Mouse (Mus musculus) forebrain, embryonic 15.5 days (tissue): Measurements from ENCODE around the gene Ccdc30. TPM values are rescaled to one million over a fixed set of nuclear protein-coding genes. Genes with fewer than 3 reads are reported as not detected.
"Not testable (repeated sequence)": the region's sequence is repeated elsewhere in the genome, so short reads cannot be mapped to it uniquely, and the experiment has no call there.

Experiments used
- ATAC-seq: fragments of 200-750 bp; cut with Nextera tagmentation; replicated peaks from 2 replicates; pipeline ENCODE4 v1.8.0; 2017; ENCODE audit warnings: mild to moderate bottlenecking, moderate TSS enrichment, moderate library complexity
- H3K27ac ChIP-seq: fragments of 300-500 bp; sonication (generic); replicated peaks from 2 replicates; pipeline ENCODE4 v1.5.1; 2015; ENCODE audit warnings: mild to moderate bottlenecking, inconsistent platforms
- H3K27me3 ChIP-seq: fragments of 300-500 bp; sonication (generic); 2 replicates; pipeline ENCODE4 v1.6.1; 2015; ENCODE audit warnings: inconsistent platforms
- H3K36me3 ChIP-seq: fragments of 300-500 bp; sonication (generic); 2 replicates; pipeline ENCODE4 v1.6.1; 2015; ENCODE audit warnings: mild to moderate bottlenecking, inconsistent platforms
- H3K4me1 ChIP-seq: fragments of 300-500 bp; sonication (generic); 2 replicates; pipeline ENCODE4 v1.6.1; 2015; ENCODE audit warnings: inconsistent platforms
- H3K4me2 ChIP-seq: fragments of 300-500 bp; sonication (generic); replicated peaks from 2 replicates; pipeline ENCODE4 v1.6.1; 2015; ENCODE audit warnings: mild to moderate bottlenecking, inconsistent platforms
- H3K4me3 ChIP-seq: fragments of 300-500 bp; sonication (generic); 2 replicates; pipeline ENCODE4 v1.5.1; 2015; ENCODE audit warnings: mild to moderate bottlenecking, inconsistent platforms
- H3K9ac ChIP-seq: fragments of 300-500 bp; sonication (generic); replicated peaks from 2 replicates; pipeline ENCODE4 v1.6.1; 2015; ENCODE audit warnings: mild to moderate bottlenecking, inconsistent platforms
- H3K9me3 ChIP-seq: fragments of 300-500 bp; sonication (generic); 2 replicates; pipeline ENCODE4 v1.6.1; 2016; ENCODE audit warnings: inconsistent platforms
- WGBS: fragments of 180-500 bp; shearing (Covaris S2); methylation state at CpG from one replicate; pipeline ENCODE4 v1.1.7; 2015; ENCODE audit warnings: mixed read lengths; 5-methylcytosine and 5-hydroxymethylcytosine counted together
- polyA plus RNA-seq: library from polyadenylated mRNA; unstranded; fragments of >200 nt; fragmentation: Nextera tagmentation; extraction: Ambion mirVana; gene quantifications from 2 replicates; pipeline ENCODE4 v1.2.1, GENCODE M21; 2015

Gene Ccdc30
- polyA plus RNA-seq, 1 experiment from 2014 or later = 13.0 TPM

- Histone ChIP-seq H3K4me2 (peak overlapping the region; percentile 48), H3K9ac (peak overlapping the region; percentile 85), H3K36me3 (peaks cover 7% of the 10 kb centered on the region), H3K9me3 (no peaks in the 10 kb centered on the region), H3K4me1 (peaks cover 32% of the 10 kb centered on the region), H3K4me3 (peak overlapping the region; percentile 70), H3K27ac (peak overlapping the region; percentile 96), H3K27me3 (no peaks in the 10 kb centered on the region)
- no peak for ATAC-seq
- 4% methylated on average over 6 of the region's 6 CpGs for WGBS
Observed at GRCm38 (mm10) chr4:119295134-119295453, 120.2 kb downstream of the Ccdc30 start.

DNA sequence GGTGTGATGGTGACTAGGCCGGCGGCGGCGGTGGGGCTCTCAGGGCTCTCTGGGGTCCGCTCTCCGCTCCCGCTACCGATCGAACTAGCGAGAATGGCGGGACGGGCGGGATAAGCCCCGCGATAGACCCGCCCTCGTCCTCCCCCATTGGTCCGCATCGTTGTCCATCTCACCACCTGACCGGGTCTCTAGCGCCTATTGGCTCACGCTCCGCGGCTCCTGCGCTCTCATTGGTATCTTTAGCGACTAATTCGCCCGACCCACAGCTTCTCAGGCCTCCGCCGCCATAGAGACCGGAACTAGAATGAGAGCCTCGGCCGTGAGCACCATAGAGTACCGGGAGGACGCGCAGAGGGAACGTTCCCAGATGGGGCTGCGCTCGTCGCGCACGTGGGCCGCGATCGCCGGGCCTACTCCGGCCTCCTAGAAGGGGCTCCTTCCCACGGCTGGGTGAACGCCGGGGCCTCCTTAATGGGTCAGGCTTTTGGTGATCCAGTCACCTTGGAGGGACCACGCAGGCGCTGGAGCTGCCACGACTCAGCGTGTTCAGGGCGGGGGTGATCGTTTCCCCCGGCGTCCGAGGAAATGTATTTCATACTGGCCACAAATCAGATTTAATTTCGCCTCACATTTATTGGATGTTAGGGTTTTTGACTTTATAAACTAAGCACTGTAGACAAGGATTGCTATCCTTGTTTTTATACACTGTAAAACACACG is 120.7 kb downstream of the Ccdc30 start, which contains the start of gene Ybx1:
Gene Ybx1, minus strand, starts transcription at position 190 of the 719 bp plus-strand sequence.
- peak within 1 kb of the TSS; percentile 96 for H3K27ac ChIP-seq
- peaks cover 7% of the 10 kb centered on the region for H3K36me3 ChIP-seq
- WGBS = 0% methylated on average over 58 of the region's 61 CpGs
- H3K4me3 ChIP-seq = peak within 1 kb of the TSS; percentile 70
- H3K27me3 ChIP-seq = no peaks in the 10 kb centered on the region
- peaks cover 37% of the 10 kb centered on the region for H3K4me1 ChIP-seq
- peak within 1 kb of the TSS; percentile 68 for H3K4me2 ChIP-seq
- H3K9ac ChIP-seq = peak within 1 kb of the TSS; percentile 90
- H3K9me3 ChIP-seq = no peaks in the 10 kb centered on the region
- peak; percentile 100 for ATAC-seq

- Histone ChIP-seq H3K4me2 (peak overlapping the region; percentile 68), H3K4me1 (peaks cover 40% of the 10 kb centered on the region), H3K36me3 (peaks cover 10% of the 10 kb centered on the region), H3K9me3 (no peaks in the 10 kb centered on the region), H3K4me3 (peak overlapping the region; percentile 70), H3K27me3 (no peaks in the 10 kb centered on the region), H3K9ac (peak overlapping the region; percentile 90), H3K27ac (peak overlapping the region; percentile 89)
- WGBS = under 1% methylated on average over 59 of the region's 80 CpGs
- ATAC-seq = peak; percentile 20
Observed at GRCm38 (mm10) chr4:119293574-119294258, 121.6 kb downstream of the Ccdc30 start.

DNA sequence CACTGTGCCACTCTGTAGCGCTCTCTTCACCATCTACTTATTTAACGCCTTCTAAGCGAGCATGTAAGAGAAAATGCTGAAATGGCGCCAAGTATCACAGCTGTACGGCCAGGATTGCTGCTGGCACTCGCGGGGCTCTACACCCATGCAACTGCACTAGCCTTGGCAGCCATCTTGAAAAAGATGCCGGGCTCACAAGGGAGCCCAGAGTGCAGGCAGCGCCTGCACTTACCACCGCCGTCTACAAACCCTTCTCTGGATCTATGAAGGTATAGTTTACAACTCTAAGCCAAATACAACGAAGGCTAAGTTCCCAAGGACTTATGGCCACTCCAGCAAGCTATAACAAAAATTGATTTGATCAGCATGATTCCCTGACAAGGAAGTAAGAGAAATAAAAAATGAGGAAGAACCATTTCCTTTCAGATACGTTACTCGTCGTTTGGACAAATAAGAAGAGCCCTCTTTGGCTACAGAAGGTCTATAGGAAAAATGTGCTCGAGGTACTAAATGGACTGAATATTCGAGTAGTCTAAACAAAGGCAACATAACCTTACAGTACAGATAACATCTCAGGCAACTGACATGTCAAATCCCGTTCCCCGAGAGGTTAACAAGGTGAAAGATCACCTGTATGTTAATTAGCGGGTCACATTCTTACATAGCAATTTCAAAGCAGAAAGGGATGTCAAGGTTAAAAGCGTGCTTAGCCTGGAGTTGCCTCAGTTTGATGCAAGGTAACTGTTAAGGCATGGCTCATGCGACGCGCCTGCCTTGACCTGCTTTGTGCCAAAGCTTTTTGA is 122.3 kb downstream of the Ccdc30 start:
- Histone ChIP-seq H3K9ac (peak overlapping the region; percentile 90), H3K36me3 (peaks cover 13% of the 10 kb centered on the region), H3K27me3 (no peaks in the 10 kb centered on the region), H3K4me3 (peak overlapping the region; percentile 70), H3K27ac (peak overlapping the region; percentile 89), H3K4me2 (peak overlapping the region; percentile 68), H3K4me1 (peaks cover 44% of the 10 kb centered on the region), H3K9me3 (no peaks in the 10 kb centered on the region)
- under 1% methylated on average over 24 of the region's 24 CpGs for WGBS
- 0 out of 2 replicates have a peak, but pooled peaks have one; percentile 17 for ATAC-seq

DNA sequence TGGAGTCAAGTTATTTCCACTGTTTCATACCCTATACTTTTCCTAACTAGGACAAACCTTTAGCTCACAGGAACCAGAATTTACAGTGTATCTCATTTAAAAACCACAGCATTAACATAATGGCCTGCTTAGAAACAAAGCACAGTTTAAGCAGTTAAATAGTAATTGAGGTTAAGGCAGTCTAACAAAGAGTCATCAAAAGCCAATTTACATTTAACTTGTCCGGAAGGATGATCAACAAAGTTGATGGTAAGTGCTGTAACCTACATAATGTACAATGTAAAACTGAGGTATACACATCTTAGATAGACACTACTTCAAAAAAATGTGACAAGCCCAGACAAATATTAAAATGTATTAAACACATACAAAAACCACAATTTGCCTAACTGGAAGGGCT is 123.4 kb downstream of the Ccdc30 start:
- ATAC-seq = no peak
- Histone ChIP-seq H3K9ac (peak overlapping the region; percentile 90), H3K4me3 (peak overlapping the region; percentile 70), H3K27me3 (no peaks in the 10 kb centered on the region), H3K9me3 (no peaks in the 10 kb centered on the region), H3K4me1 (peaks cover 53% of the 10 kb centered on the region), H3K36me3 (peaks cover 16% of the 10 kb centered on the region), H3K27ac (no peak overlapping the region), H3K4me2 (peak overlapping the region; percentile 68)
- WGBS = 63% methylated on average over 1 of the region's 1 CpGs

DNA sequence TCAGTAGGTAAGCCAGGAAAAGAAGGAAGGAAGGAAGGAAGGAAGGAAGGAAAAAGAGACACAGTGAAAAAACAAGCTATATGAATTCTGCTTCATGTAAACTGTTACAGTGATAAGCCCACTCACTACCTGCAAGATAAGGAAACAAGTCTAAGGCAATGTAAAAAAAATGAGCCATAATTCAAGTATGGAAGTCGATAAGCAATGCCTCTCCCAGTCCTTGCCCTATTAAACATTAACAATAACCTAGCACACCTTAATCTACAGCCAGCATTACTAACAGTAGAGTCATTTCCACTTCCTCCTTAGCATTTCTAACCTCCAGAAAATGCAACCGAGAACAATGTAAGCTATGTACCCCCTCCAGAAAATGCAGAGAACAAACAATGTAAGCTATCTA is 130.0 kb downstream of the Ccdc30 start:
- H3K4me2 ChIP-seq = no peak overlapping the region
- H3K9me3 ChIP-seq = no peaks in the 10 kb centered on the region
- ATAC-seq = no peak
- peaks cover 25% of the 10 kb centered on the region for H3K4me1 ChIP-seq
- no peaks in the 10 kb centered on the region for H3K27me3 ChIP-seq
- no peak overlapping the region for H3K9ac ChIP-seq
- no peak overlapping the region for H3K27ac ChIP-seq
- 85% methylated on average over 2 of the region's 2 CpGs for WGBS
- H3K4me3 ChIP-seq = no peak overlapping the region
- H3K36me3 ChIP-seq = peaks cover 57% of the 10 kb centered on the region

DNA sequence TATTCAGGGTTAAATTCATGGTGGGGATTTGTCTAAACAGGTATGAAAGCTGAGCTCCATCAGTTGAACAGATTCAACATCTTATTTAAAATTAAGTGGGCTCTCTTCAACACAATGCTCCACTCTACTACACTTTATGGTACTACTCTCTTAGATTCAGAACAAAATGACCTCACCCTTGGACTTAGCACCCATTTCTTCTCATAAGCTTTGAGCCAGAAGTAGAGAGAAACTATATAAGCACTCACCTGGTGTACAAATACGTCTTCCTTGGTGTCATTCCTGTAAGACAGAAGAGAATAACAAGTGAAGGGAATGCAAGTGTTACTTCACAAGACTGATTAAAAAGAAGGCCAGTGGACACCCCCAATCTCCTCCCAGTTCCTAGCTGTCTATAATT is 130.5 kb downstream of the Ccdc30 start:
- 81% methylated on average over 1 of the region's 1 CpGs for WGBS
- no peaks in the 10 kb centered on the region for H3K9me3 ChIP-seq
- peaks cover 59% of the 10 kb centered on the region for H3K36me3 ChIP-seq

DNA sequence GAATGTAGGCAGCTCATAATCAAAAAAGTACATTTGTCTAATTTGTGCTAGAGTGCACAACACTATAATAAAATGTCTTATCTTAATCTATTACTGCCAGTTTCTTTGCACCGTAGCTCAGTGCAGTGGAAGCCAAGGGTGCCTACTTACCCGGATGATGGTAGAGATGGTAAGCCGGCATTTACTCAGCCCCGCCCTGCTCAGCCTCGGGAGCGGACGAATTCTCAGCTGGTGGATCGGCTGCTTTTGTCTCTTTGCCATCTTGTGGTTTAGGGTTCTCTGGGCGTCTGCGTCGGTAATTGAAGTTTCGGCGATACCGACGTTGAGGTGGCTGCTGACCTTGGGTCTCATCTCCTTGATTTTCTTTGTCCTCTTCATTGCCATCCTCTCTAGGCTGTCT is 136.5 kb downstream of the Ccdc30 start:
- peaks cover 90% of the 10 kb centered on the region for H3K36me3 ChIP-seq
- ATAC-seq, H3K9ac ChIP-seq, H3K4me3 ChIP-seq, H3K4me2 ChIP-seq, H3K27me3 ChIP-seq, H3K4me1 ChIP-seq, H3K27ac ChIP-seq, H3K9me3 ChIP-seq: not testable (repeated sequence)
- 88% methylated on average over 15 of the region's 15 CpGs for WGBS

More for the DNA sequence above, 130.5 kb downstream of the Ccdc30 start:
- Histone ChIP-seq H3K4me3 (no peak overlapping the region), H3K4me2 (no peak overlapping the region), H3K27ac (no peak overlapping the region), H3K4me1 (peaks cover 20% of the 10 kb centered on the region), H3K9ac (no peak overlapping the region), H3K27me3 (no peaks in the 10 kb centered on the region)
- ATAC-seq = no peak

DNA sequence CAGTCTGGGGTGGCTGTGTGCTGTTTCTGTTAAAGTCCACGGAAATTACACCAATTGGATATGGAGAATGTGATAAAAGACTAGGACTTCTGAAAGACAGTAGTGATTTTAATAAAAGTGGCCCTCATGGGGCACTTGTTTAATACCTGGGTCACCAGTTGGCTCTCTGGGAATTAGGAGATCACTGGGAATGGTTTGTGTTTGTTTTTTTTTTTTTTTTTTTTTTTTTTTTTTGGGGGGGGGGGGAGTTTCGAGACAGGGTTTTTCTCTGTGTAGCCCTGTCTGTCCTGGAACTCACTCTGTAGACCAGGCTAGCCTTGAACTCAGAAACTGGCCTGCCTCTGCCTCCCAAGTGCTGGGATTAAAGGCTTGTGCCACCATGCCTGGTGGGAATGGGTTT is 139.6 kb downstream of the Ccdc30 start:
- no peaks in the 10 kb centered on the region for H3K27me3 ChIP-seq
- H3K36me3 ChIP-seq = peaks cover 92% of the 10 kb centered on the region
- no peaks in the 10 kb centered on the region for H3K9me3 ChIP-seq
- no peak overlapping the region for H3K4me2 ChIP-seq
- H3K9ac ChIP-seq = no peak overlapping the region
- ATAC-seq = no peak
- 81% methylated on average over 2 of the region's 2 CpGs for WGBS
- H3K27ac ChIP-seq = no peak overlapping the region; the same call in 1 of the 2 replicates
- H3K4me3 ChIP-seq = no peak overlapping the region
- no peaks in the 10 kb centered on the region for H3K4me1 ChIP-seq

- H3K27me3 ChIP-seq = no peaks in the 10 kb centered on the region
- 84% methylated on average over 2 of the region's 2 CpGs for WGBS
- ATAC-seq = no peak
Observed at GRCm38 (mm10) chr4:119275226-119275625, 140.1 kb downstream of the Ccdc30 start.

DNA sequence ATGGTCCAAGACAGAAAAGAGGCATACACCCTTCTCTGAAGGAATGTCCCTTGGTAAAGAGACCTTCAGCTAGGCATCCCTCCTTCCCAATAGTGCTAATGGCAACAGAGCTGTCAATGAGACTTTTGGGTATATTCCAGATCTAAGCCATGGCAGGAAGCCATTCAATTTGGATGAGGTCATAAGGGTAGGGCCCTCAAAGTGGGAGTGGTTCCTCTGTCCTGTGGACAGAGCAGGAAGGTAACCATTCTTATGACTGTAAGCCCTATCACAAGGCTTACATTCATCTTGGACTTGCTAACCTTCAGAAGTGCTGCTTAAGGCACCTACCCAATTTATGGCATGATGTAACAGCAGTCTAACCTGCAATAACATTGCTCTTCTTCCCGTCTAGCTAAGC is 140.7 kb downstream of the Ccdc30 start:
- Histone ChIP-seq H3K4me3 (no peak overlapping the region), H3K27ac (no peak overlapping the region), H3K36me3 (peaks cover 94% of the 10 kb centered on the region), H3K27me3 (no peaks in the 10 kb centered on the region), H3K9ac (no peak overlapping the region), H3K9me3 (no peaks in the 10 kb centered on the region), H3K4me2 (no peak overlapping the region), H3K4me1 (no peaks in the 10 kb centered on the region)
- ATAC-seq = no peak
- WGBS = 86% methylated on average over 1 of the region's 1 CpGs

More at GRCm38 (mm10) chr4:119275226-119275625, 140.1 kb downstream of the Ccdc30 start:
- H3K4me2 ChIP-seq = no peak overlapping the region
- no peaks in the 10 kb centered on the region for H3K9me3 ChIP-seq
- no peak overlapping the region for H3K4me3 ChIP-seq
- H3K9ac ChIP-seq = no peak overlapping the region
- peaks cover 94% of the 10 kb centered on the region for H3K36me3 ChIP-seq
- no peak overlapping the region; the same call in 1 of the 2 replicates for H3K27ac ChIP-seq
- H3K4me1 ChIP-seq = no peaks in the 10 kb centered on the region
